Mouse (Mus musculus) hindbrain, embryonic 12.5 days (tissue): ENCODE results near the gene Klf13. TPM values are rescaled to one million over a fixed set of nuclear protein-coding genes. Genes with fewer than 3 reads are reported as not detected.
A peak's percentile ranks its signal among the peaks of the same experiment; 100 is the strongest.

Source experiments
- ATAC-seq: fragments of 200-750 bp; cut with Nextera tagmentation; 2 replicates; pipeline ENCODE4 v1.8.0; 2017; ENCODE audit warnings: moderate TSS enrichment; ENCODE audit not compliant: low FRiP score
- H3K27ac ChIP-seq: fragments of 300-500 bp; sonication (generic); 2 replicates; pipeline ENCODE4 v1.5.1; 2016; ENCODE audit warnings: mild to moderate bottlenecking
- H3K27me3 ChIP-seq: fragments of 300-500 bp; sonication (generic); 2 replicates; pipeline ENCODE4 v1.6.1; 2016; ENCODE audit warnings: mild to moderate bottlenecking
- H3K36me3 ChIP-seq: fragments of 300-500 bp; sonication (generic); 2 replicates; pipeline ENCODE4 v1.6.1; 2016; ENCODE audit warnings: mild to moderate bottlenecking
- H3K4me1 ChIP-seq: fragments of 300-500 bp; sonication (generic); 2 replicates; pipeline ENCODE4 v1.6.1; 2016
- H3K4me2 ChIP-seq: fragments of 300-500 bp; sonication (generic); replicated peaks from 2 replicates; pipeline ENCODE4 v1.6.1; 2016; ENCODE audit warnings: mild to moderate bottlenecking
- H3K4me3 ChIP-seq: fragments of 300-500 bp; sonication (generic); 2 replicates; pipeline ENCODE4 v1.5.1; 2016; ENCODE audit warnings: mild to moderate bottlenecking
- H3K9ac ChIP-seq: fragments of 300-500 bp; sonication (generic); 2 replicates; pipeline ENCODE4 v1.6.1; 2016; ENCODE audit warnings: mild to moderate bottlenecking, moderate library complexity
- H3K9me3 ChIP-seq: fragments of 300-500 bp; sonication (generic); replicated peaks from 2 replicates; pipeline ENCODE4 v1.6.1; 2016; ENCODE audit warnings: mild to moderate bottlenecking
- WGBS: fragments of 180-500 bp; shearing (Covaris S2); methylation state at CpG from one replicate; pipeline ENCODE4 v1.1.7; 2016; 5-methylcytosine and 5-hydroxymethylcytosine counted together
- polyA plus RNA-seq: library from polyadenylated mRNA; unstranded; fragments of >200 nt; fragmentation: Nextera tagmentation; extraction: Ambion mirVana; gene quantifications from 2 replicates; pipeline ENCODE4 v1.2.1, GENCODE M21; 2016

Klf13 gene
- polyA plus RNA-seq, 1 experiment from 2014 or later, result 30.1 TPM

DNA sequence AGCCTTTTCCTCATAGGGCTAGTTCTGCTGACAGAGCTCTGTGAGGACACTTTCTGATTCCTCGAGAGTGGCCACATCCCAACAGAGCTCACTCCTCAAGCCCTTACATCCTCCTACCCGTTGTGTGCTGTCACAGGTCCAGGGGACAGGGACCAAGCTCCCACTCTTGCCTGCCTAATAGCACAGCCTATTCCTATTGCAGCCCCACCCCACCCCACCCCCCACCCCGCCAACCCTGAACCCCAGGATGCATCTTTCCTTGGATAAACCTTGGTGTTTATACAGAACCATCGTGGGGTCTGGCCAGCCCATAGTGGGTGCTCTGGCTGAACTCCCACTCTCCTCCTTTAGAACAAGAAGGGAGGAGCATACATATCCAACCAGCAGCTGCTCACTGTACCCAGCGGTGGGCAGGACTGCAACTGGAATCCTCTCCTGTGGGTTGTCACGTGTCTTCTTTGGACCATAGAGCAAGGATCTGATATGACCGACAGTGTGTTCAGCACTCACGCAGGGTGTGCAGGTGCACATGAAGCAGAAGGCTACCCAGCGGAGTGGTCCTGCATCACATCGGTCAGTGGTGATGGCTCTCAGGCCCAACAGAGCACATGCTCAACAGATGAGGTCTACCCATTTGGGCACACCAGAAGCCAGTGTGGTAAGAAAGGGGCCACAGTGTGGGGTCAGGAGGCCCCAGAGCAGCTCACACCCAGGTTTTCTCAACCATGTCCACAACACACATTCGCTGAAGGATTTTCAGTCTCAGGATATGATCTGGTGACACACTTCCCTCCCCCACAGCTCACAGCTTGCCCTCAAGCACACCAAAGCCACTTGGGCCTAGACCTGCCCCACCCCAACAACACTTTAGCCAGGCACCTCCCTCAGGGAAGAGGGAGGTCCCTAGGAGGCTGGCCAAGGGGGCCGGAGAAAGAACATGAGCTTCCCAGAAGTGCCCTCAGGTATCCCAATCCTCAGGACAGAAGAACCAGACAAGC lies 19.6 kb downstream of the Klf13 start:
- Histone ChIP-seq H3K4me1 (peaks cover 19% of the 10 kb centered on the region), H3K36me3 (no peaks in the 10 kb centered on the region), H3K4me3 (no peak overlapping the region), H3K4me2 (no peak overlapping the region), H3K9me3 (no peaks in the 10 kb centered on the region), H3K9ac (no peak overlapping the region), H3K27me3 (no peaks in the 10 kb centered on the region), H3K27ac (0 out of 2 replicates have a peak overlapping the region, but pooled peaks have one; percentile 5)
- no peak for ATAC-seq
- 95% methylated on average over 12 of the region's 12 CpGs for WGBS

DNA sequence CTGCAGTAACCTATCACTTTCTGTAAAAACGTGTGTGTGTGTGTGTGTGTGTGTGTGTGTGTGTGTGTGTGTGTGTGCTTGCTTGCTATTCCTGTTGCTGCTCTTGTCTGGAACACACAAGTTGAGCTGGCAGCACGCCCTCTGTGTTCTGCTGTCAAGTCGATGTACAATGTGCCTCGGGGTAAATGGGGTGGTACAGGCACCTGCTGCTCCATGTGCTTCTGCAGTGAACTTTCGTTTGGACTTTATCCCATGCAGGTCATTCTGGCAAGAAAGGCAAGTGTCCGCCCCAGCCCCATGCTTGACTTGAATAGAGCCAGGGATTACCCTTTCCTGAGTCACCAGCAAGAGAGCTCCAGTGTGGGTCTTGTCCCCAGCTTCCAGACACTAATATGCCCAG lies 21.0 kb downstream of the Klf13 start:
- WGBS, result 68% methylated on average over 6 of the region's 6 CpGs
- Histone ChIP-seq H3K27me3 (no peaks in the 10 kb centered on the region), H3K27ac (no peak overlapping the region), H3K4me3 (no peak overlapping the region), H3K4me2 (no peak overlapping the region), H3K36me3 (no peaks in the 10 kb centered on the region), H3K9me3 (no peaks in the 10 kb centered on the region), H3K4me1 (peaks cover 31% of the 10 kb centered on the region), H3K9ac (no peak overlapping the region)
- ATAC-seq, result no peak

GRCm38 (mm10) chr7:63916268-63916907 lies 22.3 kb downstream of the Klf13 start, which contains the start of gene E030018B13Rik:
Gene E030018B13Rik, plus strand, starts transcription at chr7:63916857.
- Histone ChIP-seq H3K9me3 (no peaks in the 10 kb centered on the region), H3K4me3 (no peak within 1 kb of the TSS), H3K27ac (no peak within 1 kb of the TSS), H3K27me3 (no peaks in the 10 kb centered on the region), H3K4me1 (peaks cover 34% of the 10 kb centered on the region), H3K4me2 (no peak within 1 kb of the TSS), H3K36me3 (no peaks in the 10 kb centered on the region), H3K9ac (no peak within 1 kb of the TSS)
- 86% methylated on average over 6 of the region's 6 CpGs for WGBS
- ATAC-seq, result no peak

DNA sequence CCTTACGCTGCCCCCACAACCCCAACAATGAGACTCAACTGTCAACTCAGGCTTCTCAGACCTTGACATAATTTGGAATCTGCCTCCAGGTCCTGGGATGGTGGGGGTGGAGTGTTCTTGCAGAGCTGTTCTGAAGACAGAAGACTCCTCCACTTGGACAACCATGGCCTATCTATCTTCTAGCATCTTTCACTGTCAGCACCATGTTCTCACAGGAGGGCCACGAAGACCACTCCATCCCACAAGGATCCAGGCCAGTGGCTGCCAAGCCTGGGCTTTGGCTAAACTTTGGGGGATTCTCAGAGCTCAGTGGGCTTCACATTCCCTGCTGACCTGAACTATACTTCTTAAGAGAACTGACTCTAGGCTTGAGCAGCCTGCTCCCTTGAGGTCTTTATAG lies 23.8 kb downstream of the Klf13 start:
- Histone ChIP-seq H3K9ac (no peak overlapping the region), H3K9me3 (no peaks in the 10 kb centered on the region), H3K36me3 (no peaks in the 10 kb centered on the region), H3K27me3 (no peaks in the 10 kb centered on the region), H3K4me1 (peaks cover 45% of the 10 kb centered on the region), H3K4me3 (no peak overlapping the region), H3K4me2 (no peak overlapping the region), H3K27ac (no peak overlapping the region)
- 98% methylated on average over 2 of the region's 2 CpGs for WGBS
- no peak for ATAC-seq

GRCm38 (mm10) chr7:63913724-63914692 lies 24.7 kb downstream of the Klf13 start:
- no peaks in the 10 kb centered on the region for H3K9me3 ChIP-seq
- no peak overlapping the region for H3K4me3 ChIP-seq
- 0 out of 2 replicates have a peak, but pooled peaks have one; percentile 5 for ATAC-seq
- H3K4me1 ChIP-seq, result peaks cover 48% of the 10 kb centered on the region
- peak overlapping the region; percentile 31; the same call in 1 of the 2 replicates for H3K27ac ChIP-seq
- no peak overlapping the region for H3K9ac ChIP-seq
- H3K36me3 ChIP-seq, result no peaks in the 10 kb centered on the region
- 48% methylated on average over 10 of the region's 10 CpGs for WGBS
- no peak overlapping the region for H3K4me2 ChIP-seq
- H3K27me3 ChIP-seq, result no peaks in the 10 kb centered on the region

- Histone ChIP-seq H3K4me1 (peaks cover 57% of the 10 kb centered on the region), H3K9ac (no peak overlapping the region), H3K4me2 (no peak overlapping the region), H3K27me3 (no peaks in the 10 kb centered on the region), H3K27ac (peak overlapping the region; percentile 31; the same call in 1 of the 2 replicates), H3K36me3 (no peaks in the 10 kb centered on the region), H3K4me3 (no peak overlapping the region), H3K9me3 (no peaks in the 10 kb centered on the region)
- WGBS, result 27% methylated on average over 12 of the region's 12 CpGs
- 0 out of 2 replicates have a peak, but pooled peaks have one; percentile 4 for ATAC-seq
Observed at GRCm38 (mm10) chr7:63912924-63913723, 25.6 kb downstream of the Klf13 start.

GRCm38 (mm10) chr7:63912234-63912810 lies 26.4 kb downstream of the Klf13 start:
- peak overlapping the region; percentile 25; the same call in 1 of the 2 replicates for H3K27ac ChIP-seq
- H3K9me3 ChIP-seq, result no peaks in the 10 kb centered on the region
- no peaks in the 10 kb centered on the region for H3K36me3 ChIP-seq
- ATAC-seq, result peak; percentile 54
- peaks cover 61% of the 10 kb centered on the region for H3K4me1 ChIP-seq
- H3K27me3 ChIP-seq, result no peaks in the 10 kb centered on the region
- no peak overlapping the region for H3K9ac ChIP-seq
- no peak overlapping the region for H3K4me2 ChIP-seq
- WGBS, result 21% methylated on average over 7 of the region's 7 CpGs
- no peak overlapping the region for H3K4me3 ChIP-seq

GRCm38 (mm10) chr7:63911383-63912233 lies 27.1 kb downstream of the Klf13 start:
- H3K4me1 ChIP-seq, result peaks cover 61% of the 10 kb centered on the region
- ATAC-seq, result no peak
- peak overlapping the region; percentile 25; the same call in 1 of the 2 replicates for H3K27ac ChIP-seq
- no peak overlapping the region for H3K4me2 ChIP-seq
- H3K9me3 ChIP-seq, result no peaks in the 10 kb centered on the region
- H3K4me3 ChIP-seq, result no peak overlapping the region
- no peaks in the 10 kb centered on the region for H3K27me3 ChIP-seq
- 56% methylated on average over 8 of the region's 8 CpGs for WGBS
- no peaks in the 10 kb centered on the region for H3K36me3 ChIP-seq
- H3K9ac ChIP-seq, result no peak overlapping the region

GRCm38 (mm10) chr7:63910912-63911311 lies 27.8 kb downstream of the Klf13 start:
- H3K27ac ChIP-seq, result 0 out of 2 replicates have a peak overlapping the region, but pooled peaks have one; percentile 3
- H3K4me1 ChIP-seq, result peaks cover 57% of the 10 kb centered on the region
- no peaks in the 10 kb centered on the region for H3K27me3 ChIP-seq
- no peak overlapping the region for H3K4me3 ChIP-seq
- H3K4me2 ChIP-seq, result no peak overlapping the region
- WGBS, result 36% methylated on average over 4 of the region's 4 CpGs
- no peaks in the 10 kb centered on the region for H3K36me3 ChIP-seq
- no peak for ATAC-seq
- no peaks in the 10 kb centered on the region for H3K9me3 ChIP-seq
- H3K9ac ChIP-seq, result no peak overlapping the region

DNA sequence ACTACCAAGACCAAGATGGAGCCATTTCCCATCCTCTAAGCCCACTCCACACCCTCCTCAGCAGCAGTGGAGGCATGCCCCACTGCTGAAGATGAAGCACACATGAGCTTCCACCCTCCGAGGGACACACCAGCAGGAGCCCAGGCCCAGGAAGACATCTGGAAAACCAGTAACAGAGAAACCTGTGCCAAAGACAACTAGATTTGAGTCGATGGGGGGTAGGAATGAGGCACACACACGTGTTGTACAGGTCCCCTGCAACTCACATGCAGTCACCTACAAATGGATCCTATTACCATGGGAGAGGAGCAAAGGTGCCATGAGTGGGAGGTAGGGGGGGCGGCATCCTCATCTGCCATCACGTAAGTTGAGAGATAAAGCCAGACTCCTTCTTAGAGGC lies 28.5 kb downstream of the Klf13 start:
- Histone ChIP-seq H3K9me3 (no peaks in the 10 kb centered on the region), H3K4me3 (no peak overlapping the region), H3K27me3 (no peaks in the 10 kb centered on the region), H3K27ac (no peak overlapping the region), H3K36me3 (no peaks in the 10 kb centered on the region), H3K4me1 (peaks cover 57% of the 10 kb centered on the region), H3K9ac (no peak overlapping the region), H3K4me2 (no peak overlapping the region)
- no peak for ATAC-seq
- 70% methylated on average over 5 of the region's 5 CpGs for WGBS
